Mouse (Mus musculus): ENCODE results near the gene Ift140. TPM values are rescaled to one million over a fixed set of nuclear protein-coding genes. Genes with fewer than 3 reads are reported as not detected.

Ift140 gene
- 1 to 10 TPM; 6.3 to 7.3 TPM for total RNA-seq (2021)
- long read RNA-seq, experiment 1, full-length matches to known transcripts, result 2 of 8 reads
- long read RNA-seq, experiment 1, partial matches to known transcripts, result 2 of 8 reads
- long read RNA-seq, experiment 1, other reads (novel, unspliced or antisense), result 4 of 8 reads
- long read RNA-seq, experiment 2, partial matches to known transcripts, result 4 of 8 reads
- long read RNA-seq, experiment 2, other reads (novel, unspliced or antisense), result 4 of 8 reads

DNA sequence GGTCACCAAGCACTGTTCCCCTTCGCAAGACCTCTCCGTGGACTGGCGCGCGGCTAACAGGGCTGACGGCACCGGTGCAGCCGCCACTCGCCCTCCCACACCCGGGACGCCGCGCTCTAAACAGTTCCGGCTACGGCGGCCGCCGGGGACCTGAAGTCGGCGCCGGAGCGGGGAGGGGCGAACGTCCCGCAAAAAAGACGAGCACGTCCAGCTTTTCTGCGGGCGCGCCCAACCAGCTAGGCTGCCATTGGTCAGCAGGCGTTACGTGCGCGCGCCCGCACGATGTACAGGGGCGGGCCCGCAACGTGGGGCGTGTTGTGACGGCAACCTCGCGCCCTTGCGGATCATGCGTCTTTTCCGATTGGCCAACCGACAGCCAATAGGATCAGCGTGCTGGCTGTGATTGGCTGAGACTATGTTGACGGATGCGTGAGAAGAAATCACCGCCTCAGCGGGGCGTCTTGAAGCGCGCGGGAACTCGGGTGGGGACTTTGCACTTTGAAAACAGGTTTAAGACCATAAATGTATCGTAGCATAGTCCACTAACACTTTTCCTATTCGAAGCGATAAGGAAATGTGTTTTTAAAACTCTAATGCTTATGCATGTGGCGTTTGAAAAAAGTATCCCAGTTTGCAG is at the start of gene Ift140, which contains the start of gene Cramp1l:
Gene Ift140 (plus strand): TSS at position 431 of the 637 bp plus-strand sequence.
Gene Cramp1l (minus strand): TSS at position 134 of the 637 bp plus-strand sequence.
- peak; percentile 98 to 99 for DNase-seq
- intact Hi-C loops (cut with DNase I), result loop anchor here (1.0 to 5.0 kb wide), 3 partner anchors 49 to 167 kb away; partner anchors contain the start of gene BC003965

DNA sequence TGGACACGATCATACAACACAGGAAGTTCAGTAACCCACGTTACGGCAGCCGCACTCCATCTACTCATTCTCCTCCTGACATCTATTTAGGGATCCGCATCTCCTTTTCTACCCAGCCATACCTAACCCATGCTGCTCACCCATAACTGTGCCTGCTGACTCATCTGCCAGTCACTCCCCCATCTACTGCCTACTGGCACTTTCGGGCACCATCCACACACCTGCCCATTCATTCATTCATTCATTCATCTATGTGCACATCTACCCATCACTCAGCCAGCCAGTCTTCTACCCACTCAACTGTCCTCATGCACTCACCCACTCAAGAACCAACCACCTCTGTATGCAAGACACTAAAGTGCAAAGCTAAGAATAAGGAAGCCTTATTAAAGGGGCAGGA is 28.7 kb upstream of the Ift140 start:
- DNase-seq, result no peak
- intact Hi-C loops (cut with DNase I), result no loop called here

DNA sequence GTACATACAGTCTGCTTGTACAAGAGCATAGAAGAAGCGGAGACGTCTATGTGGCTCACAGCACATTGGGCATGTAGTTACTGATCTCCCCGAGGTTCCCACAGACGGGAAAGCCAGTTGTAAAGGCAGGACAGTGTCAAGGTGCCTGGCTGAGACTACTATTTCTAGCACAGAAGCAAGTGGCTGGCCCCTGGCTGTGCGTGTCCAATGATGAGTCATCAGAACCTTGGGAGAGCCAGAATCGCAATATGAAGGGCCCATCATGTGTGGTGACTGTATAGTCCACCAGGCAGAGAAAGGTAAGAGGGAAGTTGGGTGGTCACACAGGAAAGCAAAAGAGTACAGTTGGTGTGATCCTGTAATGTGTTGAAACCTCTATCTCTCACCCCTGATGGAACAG is 21.2 kb upstream of the Ift140 start:
- DNase-seq, result no peak
- intact Hi-C loops (cut with DNase I), result no loop called here

DNA sequence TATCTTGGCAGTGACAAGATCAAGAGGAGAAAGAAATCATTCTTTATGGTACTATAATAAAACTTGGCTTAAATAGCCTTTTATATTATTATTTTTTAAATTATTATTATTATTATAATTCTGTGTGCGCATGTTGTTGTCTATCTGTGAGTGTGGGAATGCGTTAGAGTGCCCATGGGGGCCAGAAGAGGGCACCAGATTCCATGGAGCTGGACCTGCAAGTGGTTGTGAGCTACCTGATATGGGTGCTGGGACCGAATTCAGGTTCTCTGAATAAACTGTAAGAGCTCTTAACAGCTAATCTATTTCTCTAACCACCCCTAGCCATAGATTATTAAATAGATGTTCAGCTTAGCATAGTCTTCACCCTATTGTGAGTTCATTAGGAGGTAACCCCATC is 10.8 kb upstream of the Ift140 start:
- DNase-seq, result no peak
- intact Hi-C loops (cut with DNase I), result no loop called here

DNA sequence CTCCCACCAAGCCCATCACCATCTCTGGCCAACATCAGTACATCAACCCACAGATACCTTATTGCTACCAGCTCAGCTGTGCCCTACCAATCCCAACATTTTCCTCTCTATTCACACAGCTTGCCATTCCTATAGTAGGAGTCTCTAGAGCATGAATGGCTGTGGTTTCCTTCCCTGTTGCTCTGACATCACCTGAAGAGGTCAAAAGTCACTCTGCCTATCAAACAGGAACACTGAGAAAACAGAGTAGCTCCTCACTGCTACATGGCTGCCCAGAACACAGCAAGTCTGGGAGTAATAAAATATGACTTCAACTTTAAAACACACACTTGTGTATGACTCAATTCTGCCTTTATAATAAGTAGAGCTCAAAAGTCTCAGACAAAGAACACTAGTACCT is 8.4 kb upstream of the Ift140 start:
- intact Hi-C loops (cut with DNase I), result no loop called here

DNA sequence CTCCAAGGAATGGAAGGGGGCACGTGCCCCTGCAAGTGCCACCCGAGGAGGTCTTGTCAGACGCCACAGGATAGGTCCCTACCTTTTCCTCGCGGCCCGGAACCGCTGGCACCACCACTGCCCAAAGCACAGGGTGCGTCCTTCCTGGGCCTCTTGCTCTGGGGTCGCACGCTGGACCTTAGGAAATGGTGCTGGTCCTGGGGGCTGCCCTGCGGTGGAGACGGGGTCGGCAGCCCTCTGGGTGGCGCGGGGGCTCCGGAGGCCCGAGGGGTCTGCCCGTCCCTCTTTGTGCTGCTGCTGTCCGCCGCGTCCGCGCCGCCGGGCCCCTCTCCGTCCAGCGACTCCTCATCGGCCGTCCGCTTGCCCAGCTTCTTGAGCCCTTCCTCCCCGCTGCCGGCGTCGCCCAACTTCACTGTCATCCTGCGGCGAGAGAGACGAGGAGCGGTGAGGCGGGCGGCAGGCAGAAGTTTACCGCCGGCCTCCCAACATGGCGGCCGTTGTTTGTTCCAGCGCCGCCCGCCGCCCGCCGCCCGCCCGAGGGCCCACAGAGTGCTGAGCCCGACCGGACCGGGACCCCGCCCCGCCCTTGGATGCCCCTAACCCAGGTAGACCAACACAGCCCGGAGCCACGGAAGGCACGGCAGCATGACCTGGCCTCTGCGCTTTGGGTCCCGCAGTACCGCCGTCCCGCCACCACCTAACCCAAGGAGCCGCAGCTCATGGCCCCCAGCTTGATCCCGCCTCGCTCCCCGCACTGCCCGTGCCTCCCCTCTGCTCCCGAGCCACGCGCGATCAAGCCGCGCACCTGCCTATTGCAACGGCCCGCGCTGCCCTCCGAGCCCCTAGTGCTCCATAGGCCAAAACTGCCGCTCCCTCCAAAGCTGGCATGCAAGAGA is 2.0 kb upstream of the Ift140 start:
- intact Hi-C loops (cut with DNase I), result no loop called here

More for the DNA sequence above, 8.4 kb upstream of the Ift140 start:
- no peak for DNase-seq

DNA sequence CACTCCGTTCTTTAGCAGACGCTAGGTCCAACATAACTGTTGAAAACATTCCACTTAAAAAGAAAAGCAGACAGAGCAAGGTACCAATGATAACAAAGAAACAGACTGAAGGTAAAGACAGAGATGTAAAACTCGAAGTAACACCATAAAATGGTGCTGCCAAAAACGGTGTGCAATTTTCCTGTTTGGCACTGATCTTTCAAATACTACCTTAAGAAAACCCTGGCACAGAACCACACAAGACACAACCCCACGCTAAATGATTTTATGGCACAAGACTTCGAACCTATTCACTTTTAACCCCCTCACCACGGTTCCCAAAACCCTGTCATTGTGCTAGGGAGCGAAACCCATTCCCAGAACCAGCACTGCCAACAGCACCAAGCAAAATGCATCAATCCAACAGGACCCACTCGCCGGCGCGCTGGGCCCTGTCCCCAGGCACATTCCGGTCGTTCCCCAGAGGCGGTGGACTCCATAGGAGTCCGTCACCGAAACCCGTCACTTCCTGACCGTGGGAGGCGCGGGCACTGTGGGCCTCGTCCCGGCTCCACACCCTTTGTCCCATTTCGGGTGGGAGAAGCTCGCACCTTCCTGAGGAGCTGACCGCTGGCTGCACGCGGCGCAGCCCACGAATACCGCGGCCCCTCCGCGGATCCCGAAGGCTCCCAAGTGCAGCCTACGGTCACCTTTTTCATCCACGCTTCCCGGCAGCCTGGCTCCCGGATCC is 879 bp upstream of the Ift140 start:
- intact Hi-C loops (cut with DNase I), result loop anchor here (1.0 to 5.0 kb wide), 2 partner anchors 49 to 167 kb away; partner anchors contain the start of gene BC003965
- DNase-seq, result peak; percentile 46 to 52

More for the DNA sequence above, 2.0 kb upstream of the Ift140 start:
- peak; percentile 34 to 49 for DNase-seq

DNA sequence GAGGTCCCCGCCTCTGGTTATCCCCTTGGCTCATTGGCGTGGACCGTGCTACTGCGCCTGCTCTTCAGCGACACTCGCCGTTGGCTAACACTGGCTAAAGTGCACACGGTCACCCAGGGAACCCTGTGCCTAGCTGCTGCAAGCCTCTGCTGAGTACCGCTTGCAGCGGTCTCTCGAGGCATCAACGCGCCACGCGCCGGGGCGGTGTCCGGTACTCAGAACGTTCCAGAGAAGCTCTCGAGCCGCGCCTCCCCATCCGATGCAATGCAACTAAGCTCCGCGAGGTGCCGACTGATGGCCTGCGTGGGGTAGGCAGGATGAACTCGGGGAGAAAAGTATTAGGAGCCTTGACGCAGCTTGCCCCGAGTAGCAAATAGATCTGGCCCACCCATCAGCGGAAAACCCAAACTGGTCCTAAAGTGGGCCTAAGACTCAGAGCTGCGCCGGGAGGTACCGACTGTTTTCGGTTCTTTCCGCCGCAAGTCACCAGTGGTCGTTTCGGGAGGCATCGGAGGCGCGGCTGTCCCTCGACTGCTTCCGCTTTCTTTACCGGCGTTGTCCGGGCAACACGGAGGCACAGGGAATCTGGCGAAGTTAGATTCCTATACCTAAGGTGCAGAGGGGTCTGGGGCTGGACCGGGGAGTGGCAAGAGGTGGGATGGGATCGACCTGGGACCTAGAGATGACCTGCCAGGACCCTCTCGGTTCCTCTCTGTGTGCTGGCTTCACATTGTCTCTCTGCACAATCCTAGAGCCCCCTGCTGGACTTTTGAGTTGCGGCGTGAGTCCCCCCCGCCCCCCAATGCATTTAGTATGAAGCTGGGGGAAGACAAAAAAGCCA is 627 bp downstream of the Ift140 start:
- DNase-seq, result peak; percentile 75 to 76
- intact Hi-C loops (cut with DNase I), result loop anchor here (1.0 to 5.0 kb wide), 2 partner anchors 74 to 166 kb away; partner anchors contain the start of gene BC003965

DNA sequence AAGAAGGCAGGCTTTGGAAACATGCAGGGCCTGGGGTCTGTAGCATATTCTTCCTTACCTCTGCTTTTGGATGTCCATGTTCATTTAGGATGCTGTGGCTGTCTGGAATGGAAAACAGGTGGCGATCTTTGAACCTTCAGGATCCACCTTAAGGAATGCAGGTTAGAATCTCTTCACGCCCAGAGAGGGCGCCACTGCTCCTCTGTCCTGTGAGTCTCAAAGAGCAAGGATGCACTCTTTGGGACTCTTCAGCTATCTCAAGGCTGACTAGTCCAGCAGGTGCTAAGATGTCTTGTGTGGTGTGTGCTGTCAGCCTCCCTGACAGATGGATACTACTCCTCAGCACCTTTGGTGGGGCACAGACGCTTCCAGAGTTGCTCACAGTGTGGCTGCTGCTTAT is 20.3 kb downstream of the Ift140 start:
- intact Hi-C loops (cut with DNase I), result no loop called here
- DNase-seq, result peak; percentile 23 to 33

DNA sequence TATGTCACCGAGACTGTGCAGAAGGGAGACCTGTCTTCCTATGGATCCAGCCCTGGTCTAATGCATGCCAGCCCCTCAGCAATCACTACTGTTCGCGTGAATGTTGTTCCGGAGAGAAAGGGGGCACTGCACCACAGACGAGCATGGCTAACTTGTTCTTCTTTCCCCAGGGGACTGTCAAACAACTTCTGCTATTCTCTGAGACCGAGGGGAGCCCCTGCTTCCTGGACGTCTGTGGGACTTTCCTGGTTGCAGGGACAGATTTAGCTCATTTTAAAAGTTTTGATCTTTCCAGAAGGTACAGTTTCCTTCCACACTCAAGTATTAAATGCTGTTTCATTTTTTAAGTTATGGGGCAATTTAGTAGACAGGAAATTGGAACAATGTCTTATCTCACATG is 29.0 kb downstream of the Ift140 start:
- DNase-seq, result no peak
- intact Hi-C loops (cut with DNase I), result no loop called here

DNA sequence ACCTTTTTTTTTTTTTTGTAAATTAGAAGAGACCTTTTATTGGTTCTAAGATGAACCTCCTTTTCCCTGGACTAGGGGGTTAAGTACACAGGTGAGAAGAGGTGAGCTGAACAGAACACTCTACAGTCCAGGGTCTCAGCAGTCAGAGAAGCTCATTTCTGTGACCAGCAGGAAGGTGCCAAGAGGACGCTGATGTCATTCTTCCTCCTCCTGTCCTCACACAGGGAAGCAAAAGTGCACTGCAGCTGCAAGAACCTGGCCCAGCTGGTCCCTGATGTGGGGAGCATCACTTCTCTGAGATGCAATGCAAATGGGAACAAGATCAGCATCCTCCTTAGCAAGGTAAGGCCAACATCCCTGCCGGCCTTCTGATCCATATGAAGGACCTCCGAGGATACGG is 29.4 kb downstream of the Ift140 start:
- DNase-seq, result no peak
- intact Hi-C loops (cut with DNase I), result no loop called here

DNA sequence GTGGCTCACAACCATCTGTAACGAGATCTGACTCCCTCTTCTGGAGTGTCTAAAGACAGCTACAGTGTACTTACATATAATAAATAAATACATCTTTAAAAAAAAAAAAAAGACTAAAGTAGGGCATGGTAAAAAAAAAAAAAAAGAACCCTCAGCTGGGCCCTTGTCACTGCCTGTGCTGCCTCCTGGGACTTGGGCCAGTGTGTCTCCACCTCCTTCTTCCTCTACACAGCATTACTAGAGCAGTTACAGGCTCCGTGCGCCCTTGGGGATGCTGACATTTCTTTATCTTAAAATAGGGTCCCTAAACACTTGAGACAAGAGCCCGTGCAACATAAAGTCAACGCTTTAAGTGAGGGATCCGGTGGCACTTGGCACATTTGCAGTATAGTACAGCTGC is 31.3 kb downstream of the Ift140 start:
- intact Hi-C loops (cut with DNase I), result no loop called here
- DNase-seq, result no peak

DNA sequence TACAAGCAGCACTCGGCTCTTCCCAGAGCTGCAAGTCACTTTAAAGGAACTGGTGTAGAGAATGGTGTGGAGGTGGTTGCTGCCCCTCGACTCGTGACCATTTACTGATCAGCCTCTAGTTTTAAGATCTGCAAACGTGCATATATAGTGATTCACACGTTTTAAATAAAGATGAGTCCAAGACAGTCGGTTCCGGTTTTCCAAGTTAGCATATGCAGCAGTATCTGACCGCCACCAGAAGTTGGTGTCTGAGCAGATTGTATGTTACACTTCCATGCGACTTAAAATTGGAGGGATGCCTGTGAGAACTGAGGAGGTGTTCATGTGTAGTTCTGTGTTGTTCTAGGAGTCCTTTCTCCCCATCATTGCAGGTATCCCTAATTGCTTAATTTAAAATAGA is 37.4 kb downstream of the Ift140 start:
- intact Hi-C loops (cut with DNase I), result no loop called here
- DNase-seq, result no peak

DNA sequence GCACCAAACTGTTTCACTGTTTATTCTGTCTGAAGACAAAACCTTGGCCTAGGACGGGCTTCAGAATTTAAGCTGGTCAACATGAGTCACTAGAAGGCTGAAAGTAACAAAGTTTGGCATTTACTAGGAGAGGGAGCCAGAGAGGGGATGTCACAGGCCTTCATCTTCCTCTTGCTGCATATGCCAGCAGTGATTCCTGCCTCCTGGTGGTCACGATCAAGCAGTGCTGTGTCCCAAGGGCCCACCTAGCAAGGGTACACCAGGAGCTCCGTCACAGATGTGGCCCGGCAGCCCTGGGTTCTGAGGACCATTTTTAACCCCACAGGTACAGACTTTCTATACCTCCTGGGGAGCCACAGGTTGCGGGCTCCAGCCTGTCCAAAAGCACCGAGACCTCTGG is 41.2 kb downstream of the Ift140 start:
- no peak for DNase-seq
- intact Hi-C loops (cut with DNase I), result no loop called here

DNA sequence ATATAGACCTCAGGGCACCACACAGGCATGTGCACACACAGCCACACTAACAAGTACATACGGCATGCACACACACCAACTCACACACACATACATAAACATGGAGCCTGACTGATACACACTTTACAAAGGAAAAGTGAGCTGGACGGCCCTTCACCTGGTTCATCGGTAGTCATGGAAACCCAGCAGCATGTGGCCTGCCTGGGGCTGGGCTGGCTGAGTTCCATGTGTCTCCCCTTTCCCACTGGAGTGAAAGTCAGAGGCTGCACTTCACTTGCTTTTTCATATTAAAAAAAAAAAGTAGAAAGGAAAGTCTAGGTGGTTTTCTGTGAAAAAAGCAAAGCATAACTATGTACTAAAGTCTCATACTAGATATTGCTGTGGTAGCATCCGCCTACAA is 47.4 kb downstream of the Ift140 start:
- intact Hi-C loops (cut with DNase I), result no loop called here
- no peak for DNase-seq

DNA sequence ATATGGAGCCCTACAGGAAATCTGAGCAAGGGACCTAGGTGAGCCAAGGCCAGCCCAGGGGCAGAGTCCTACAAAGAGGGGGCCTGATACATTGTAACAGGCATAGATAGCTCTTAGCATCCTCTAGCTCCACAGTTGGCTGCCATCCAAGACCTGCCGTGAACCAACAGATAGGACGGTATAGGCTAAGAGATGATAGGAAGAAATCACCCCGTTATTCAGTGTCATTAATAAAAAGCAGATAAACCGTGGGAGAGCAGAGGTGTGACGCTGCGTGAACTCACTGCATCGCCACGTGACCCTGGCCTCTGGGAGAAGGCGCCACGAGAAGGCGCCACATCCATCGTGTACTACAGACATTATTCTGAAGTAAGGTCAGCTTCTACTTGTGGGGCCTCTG is 48.0 kb downstream of the Ift140 start:
- intact Hi-C loops (cut with DNase I), result loop anchor here (1.0 kb wide), 1 partner anchor 49 kb away; the partner anchor contains the start of gene Cramp1l
- peak in 1 of 2 experiments; percentile 27 for DNase-seq

DNA sequence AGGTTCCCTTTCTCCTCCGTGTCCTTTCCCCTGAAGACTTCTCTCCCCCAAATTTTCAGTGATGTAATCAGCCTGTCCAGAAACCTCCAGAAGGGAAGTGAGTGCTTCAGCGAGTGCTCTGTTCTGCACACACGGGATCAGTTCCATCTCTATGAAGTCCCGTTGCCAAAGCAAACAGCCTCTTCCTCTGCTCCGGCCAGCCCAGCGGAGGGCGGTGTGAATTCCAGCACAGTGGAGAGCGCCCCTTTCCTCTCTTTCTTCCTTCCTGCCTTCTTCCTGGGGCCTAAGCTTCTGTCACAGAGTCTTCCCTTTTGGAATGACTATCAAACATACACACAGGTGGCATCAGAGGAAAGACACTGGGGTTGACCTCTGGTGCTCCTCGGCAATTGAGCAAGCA is 48.5 kb downstream of the Ift140 start:
- intact Hi-C loops (cut with DNase I), result loop anchor here (1.0 kb wide), 1 partner anchor 49 kb away; the partner anchor contains the start of gene Cramp1l
- DNase-seq, result peak; percentile 75 to 77

DNA sequence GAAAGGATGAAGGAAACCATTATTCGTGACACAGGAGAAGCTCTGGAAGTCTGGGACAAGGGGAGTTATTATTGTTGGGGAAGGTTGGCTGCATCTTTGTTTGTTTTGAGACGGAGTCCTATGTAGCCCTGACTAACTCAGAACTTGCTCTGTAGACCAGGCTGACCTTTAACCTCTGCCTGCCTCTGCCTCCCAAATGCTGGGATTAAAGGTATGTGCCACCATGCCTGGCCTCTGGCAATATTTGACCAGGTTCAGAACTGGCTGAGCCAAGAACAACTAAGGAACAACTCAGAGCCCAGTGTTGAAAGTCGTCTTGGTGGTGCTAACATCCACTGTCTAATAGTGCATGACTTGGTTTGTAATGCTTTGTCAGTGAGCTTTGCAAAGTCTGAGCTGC is 49.3 kb downstream of the Ift140 start:
- intact Hi-C loops (cut with DNase I), result loop anchor here (1.0 kb wide), 1 partner anchor 14 kb away; no protein-coding TSS in a partner anchor
- no peak for DNase-seq

DNA sequence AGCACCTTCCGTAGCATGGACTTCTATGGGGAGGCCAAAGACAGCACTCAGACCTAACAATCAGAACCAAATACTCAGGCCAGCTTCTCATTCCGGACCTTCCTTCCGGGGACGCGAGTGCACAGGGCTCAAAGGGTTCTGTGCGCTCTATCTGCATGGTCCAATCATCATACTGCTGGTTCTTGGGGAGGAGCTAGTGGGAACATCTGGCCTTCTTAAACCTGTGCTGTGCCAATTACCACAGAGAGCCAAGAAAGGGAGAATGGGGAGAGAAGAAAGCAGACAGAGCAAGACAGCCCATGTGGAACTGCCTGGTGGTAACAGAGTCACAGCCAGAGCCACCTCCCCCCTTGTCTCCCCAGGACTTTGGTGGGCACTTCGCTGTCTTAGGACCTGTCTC is 50.7 kb downstream of the Ift140 start:
- intact Hi-C loops (cut with DNase I), result no loop called here
- peak in 1 of 2 experiments; percentile 33 for DNase-seq

Measured in heart, postnatal 14 days (tissue).